Mouse (Mus musculus) CD4-positive naive resting alpha-beta T cell, adult 57 days (primary cell): Measurements from ENCODE around the gene Dpp6. TPM values are rescaled to one million over a fixed set of nuclear protein-coding genes. Genes with fewer than 3 reads are reported as not detected.

Source experiments
- total RNA-seq: library from RNA; stranded (reverse); gene quantifications from one replicate; pipeline ENCODE4 v1.2.4, GENCODE M21; 2023

Gene Dpp6
- 0.35 TPM for total RNA-seq

DNA sequence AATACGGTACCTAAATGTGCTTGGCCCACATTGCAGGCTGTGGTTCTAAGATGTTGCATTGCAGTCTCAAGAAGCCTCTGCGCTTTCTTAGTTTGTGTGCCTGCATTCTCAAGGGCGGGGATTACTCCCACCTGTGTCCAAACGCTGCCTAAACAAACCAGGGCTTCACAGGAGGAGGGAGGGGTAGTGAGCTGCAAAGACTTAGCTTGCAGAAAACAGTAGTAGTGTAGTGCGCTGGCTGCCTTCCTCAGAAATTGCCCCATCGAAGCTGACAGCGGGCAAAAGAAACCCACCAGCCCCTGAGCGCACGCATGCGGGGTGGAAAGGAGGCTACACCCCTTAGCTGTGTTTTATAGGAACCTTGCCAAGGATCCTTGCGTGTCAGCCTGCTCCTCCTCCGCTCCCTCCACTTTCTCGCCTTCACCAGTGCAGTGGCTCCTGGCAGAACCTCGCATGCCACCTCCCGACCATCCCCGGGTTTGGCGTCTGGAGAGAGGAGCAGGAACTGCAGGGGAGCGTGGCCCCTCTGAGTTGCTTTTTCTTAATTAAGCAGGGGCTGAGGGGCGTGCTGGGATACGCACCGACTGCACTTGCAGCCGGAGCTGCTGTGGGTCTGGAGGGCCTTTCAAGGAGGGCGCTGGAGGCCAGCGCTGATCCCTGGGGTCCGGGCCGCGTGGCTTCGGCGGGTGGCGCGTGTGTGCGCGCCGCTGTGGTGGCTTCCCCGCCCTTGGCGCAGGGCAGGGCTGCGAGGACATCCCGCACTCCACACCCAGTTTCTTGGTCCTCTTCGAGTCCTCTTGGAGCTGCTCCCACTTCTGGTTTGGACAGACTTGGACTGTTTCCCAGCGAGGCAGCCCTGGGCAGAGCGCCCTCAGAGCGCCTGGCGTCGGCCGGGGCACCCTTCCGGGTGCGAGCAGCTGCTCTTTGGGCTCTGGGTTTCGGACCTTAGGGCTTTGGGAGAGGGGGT lies at the start of gene Dpp6:
Gene Dpp6 (plus strand): TSS at position 229 of the 967 bp plus-strand sequence.

GRCm38 (mm10) chr5:27501338-27501737 lies 684.3 kb downstream of the Dpp6 start, which contains the start of gene Speer4b:
Gene Speer4b (minus strand): TSS chr5:27501438.

